Mouse (Mus musculus) liver, postnatal 0 days (tissue): ENCODE results near the gene Vps25.

Source experiments
- CTCF ChIP-seq: sonication (generic); IDR thresholded peaks from 2 replicates; pipeline ENCODE4 v1.5.1; 2016; ENCODE audit warnings: antibody characterized with exemption, low read depth
- EP300 ChIP-seq: IDR thresholded peaks from 2 replicates; pipeline ENCODE4 v1.6.1; 2016; ENCODE audit warnings: antibody characterized with exemption, low read depth, mild to moderate bottlenecking

GRCm38 (mm10) chr11:101275309-101275708 is 21.8 kb downstream of the Vps25 start:
- TF ChIP-seq CTCF: no peak
- no peak for TF ChIP-seq EP300
